Mouse (Mus musculus): ENCODE measurements around the gene Capn9. TPM values are rescaled to one million over a fixed set of nuclear protein-coding genes. Genes with fewer than 3 reads are reported as not detected.

Gene Capn9
- polyA plus RNA-seq (2014; fragmentation: Nextera tagmentation; extraction: Ambion mirVana) = not detected in 2 replicates

DNA sequence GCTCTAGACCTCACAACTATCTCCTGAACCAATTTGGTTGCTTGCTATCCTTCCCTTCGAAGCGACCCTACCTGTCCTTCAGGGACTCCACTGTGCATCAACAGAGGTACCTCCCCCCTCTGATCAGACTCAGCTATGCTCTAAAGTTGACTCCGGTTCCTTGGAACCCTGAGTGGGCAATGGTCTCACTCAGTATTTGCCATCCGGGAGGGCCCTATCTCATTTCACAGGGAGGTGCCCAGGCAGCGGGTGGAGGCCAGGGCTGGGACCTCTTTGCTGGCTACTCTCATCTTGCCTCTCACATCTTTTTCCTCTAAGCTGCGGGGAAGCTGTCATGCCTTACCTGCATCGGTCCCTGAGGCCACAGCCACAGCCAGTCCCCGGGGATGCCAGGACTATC, at the start of gene Capn9:
Gene Capn9, plus strand, starts transcription at position 301 of the 400 bp plus-strand sequence.
- DNase-seq (ENCODE audit: low spot score) (no peak), ATAC-seq (ENCODE audit: insufficient number of reproducible peaks, low FRiP score, low TSS enrichment, low read depth) (no peak)
- Histone ChIP-seq H3K9me3 (ENCODE audit: control insufficient read depth, low read length) (no peaks in the 10 kb centered on the region), H3K4me2 (ENCODE audit: low read depth, severe bottlenecking) (no peak within 1 kb of the TSS), H3K27me3 (ENCODE audit: control insufficient read depth, insufficient read depth, low read length) (no peaks in the 10 kb centered on the region), H3K27ac (replicated peaks; ENCODE audit: low read depth, low read length) (no peak within 1 kb of the TSS), H3K4me3 (ENCODE audit: low read depth, low read length) (no peak within 1 kb of the TSS), H3K4me1 (ENCODE audit: control insufficient read depth, insufficient read depth, low read length) (no peaks in the 10 kb centered on the region), H3K9ac (ENCODE audit: low read length) (no peak within 1 kb of the TSS), H3K36me3 (ENCODE audit: control insufficient read depth, insufficient read depth, low read length) (no peaks in the 10 kb centered on the region)
- 89% methylated on average over 8 of the region's 8 CpGs for WGBS

DNA sequence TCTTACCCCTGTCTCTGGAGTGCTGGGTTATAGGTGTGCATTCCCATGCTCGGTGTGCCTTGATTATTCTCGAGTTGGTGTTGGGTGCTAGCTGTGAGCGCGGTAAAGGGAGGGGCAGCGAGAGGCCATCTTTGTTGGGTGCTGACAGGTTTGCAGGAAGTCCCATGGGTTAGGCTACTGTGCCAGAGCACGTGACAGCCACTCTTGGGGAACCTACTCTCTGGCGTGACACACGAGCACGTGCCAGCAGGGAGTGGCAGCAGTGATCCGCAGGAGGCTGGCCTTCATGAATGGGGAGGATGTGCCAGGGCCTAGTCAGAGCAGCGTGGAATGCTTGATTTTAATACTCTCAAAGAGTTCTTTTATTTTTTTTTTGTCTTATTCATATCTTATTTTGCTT, 49.6 kb upstream of the Capn9 start:
- WGBS = 95% methylated on average over 11 of the region's 11 CpGs

DNA sequence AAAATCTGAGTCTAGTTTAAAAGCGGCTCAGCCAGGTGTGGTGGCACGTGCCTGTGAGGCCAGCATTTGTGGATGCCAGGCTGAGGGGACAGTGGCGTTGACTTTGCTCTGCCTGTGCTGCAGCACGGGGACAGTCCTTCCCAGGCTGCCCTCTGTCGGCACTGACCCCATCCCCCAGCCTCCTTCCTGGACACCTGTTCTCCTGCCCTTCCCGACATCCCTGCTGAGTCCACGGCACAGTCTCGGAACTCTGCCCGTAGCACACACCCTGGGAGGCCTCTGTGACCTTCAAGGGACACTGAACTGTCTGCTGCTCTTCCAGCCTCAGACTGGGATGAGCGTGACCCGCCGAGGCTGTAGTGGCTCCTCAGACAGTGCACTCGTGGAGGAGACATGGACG, 45.8 kb upstream of the Capn9 start:
- 89% methylated on average over 14 of the region's 14 CpGs for WGBS
- Histone ChIP-seq H3K9ac (ENCODE audit: low read length) (no peak overlapping the region), H3K4me1 (ENCODE audit: control insufficient read depth, insufficient read depth, low read length) (no peaks in the 10 kb centered on the region), H3K36me3 (ENCODE audit: control insufficient read depth, insufficient read depth, low read length) (peaks cover 7% of the 10 kb centered on the region; the same call in 1 of the 2 replicates), H3K27me3 (ENCODE audit: control insufficient read depth, insufficient read depth, low read length) (no peaks in the 10 kb centered on the region), H3K27ac (replicated peaks; ENCODE audit: low read depth, low read length) (no peak overlapping the region), H3K9me3 (ENCODE audit: control insufficient read depth, low read length) (no peaks in the 10 kb centered on the region), H3K4me2 (ENCODE audit: low read depth, severe bottlenecking) (no peak overlapping the region), H3K4me3 (ENCODE audit: low read depth, low read length) (no peak overlapping the region)
- DNase-seq (ENCODE audit: low spot score) = no peak
- no peak for ATAC-seq (ENCODE audit: insufficient number of reproducible peaks, low FRiP score, low TSS enrichment, low read depth)

More for the DNA sequence above, 49.6 kb upstream of the Capn9 start:
- Histone ChIP-seq H3K27ac (replicated peaks; ENCODE audit: low read depth, low read length) (no peak overlapping the region), H3K4me3 (ENCODE audit: low read depth, low read length) (no peak overlapping the region), H3K9me3 (ENCODE audit: control insufficient read depth, low read length) (no peaks in the 10 kb centered on the region), H3K9ac (ENCODE audit: low read length) (no peak overlapping the region), H3K27me3 (ENCODE audit: control insufficient read depth, insufficient read depth, low read length) (no peaks in the 10 kb centered on the region), H3K4me2 (ENCODE audit: low read depth, severe bottlenecking) (no peak overlapping the region), H3K36me3 (ENCODE audit: control insufficient read depth, insufficient read depth, low read length) (0 out of 2 replicates have a peak, but pooled peaks cover 2% of the 10 kb centered on the region), H3K4me1 (ENCODE audit: control insufficient read depth, insufficient read depth, low read length) (peaks cover 7% of the 10 kb centered on the region; the same call in 1 of the 2 replicates)
- DNase-seq (ENCODE audit: low spot score) (no peak), ATAC-seq (ENCODE audit: insufficient number of reproducible peaks, low FRiP score, low TSS enrichment, low read depth) (no peak)

DNA sequence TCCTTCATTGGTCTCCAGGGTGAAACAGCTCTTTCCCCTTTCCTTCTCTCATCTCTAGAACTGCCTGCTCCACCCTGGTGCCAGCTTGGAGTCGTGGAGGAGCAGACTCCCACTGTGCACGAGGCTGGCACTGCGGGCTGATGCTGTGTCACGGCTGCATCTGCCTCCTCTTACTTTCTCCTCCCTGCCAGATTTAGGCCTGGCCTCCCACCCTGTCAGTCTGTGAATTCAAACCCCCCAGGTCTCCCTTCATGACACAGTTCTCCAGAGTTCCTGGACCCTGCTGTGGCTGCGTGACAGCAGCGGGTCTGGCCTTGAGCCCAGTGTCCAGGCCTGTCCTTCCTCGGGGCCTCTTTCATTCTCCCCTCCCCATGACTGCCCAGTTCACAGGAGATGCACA, 45.4 kb upstream of the Capn9 start:
- Histone ChIP-seq H3K9ac (ENCODE audit: low read length) (no peak overlapping the region), H3K4me2 (ENCODE audit: low read depth, severe bottlenecking) (no peak overlapping the region), H3K27me3 (ENCODE audit: control insufficient read depth, insufficient read depth, low read length) (no peaks in the 10 kb centered on the region), H3K9me3 (ENCODE audit: control insufficient read depth, low read length) (no peaks in the 10 kb centered on the region), H3K36me3 (ENCODE audit: control insufficient read depth, insufficient read depth, low read length) (peaks cover 9% of the 10 kb centered on the region; the same call in 1 of the 2 replicates), H3K4me3 (ENCODE audit: low read depth, low read length) (no peak overlapping the region), H3K27ac (replicated peaks; ENCODE audit: low read depth, low read length) (no peak overlapping the region), H3K4me1 (ENCODE audit: control insufficient read depth, insufficient read depth, low read length) (no peaks in the 10 kb centered on the region)
- ATAC-seq (ENCODE audit: insufficient number of reproducible peaks, low FRiP score, low TSS enrichment, low read depth) (no peak), DNase-seq (ENCODE audit: low spot score) (no peak)
- 91% methylated on average over 7 of the region's 7 CpGs for WGBS

DNA sequence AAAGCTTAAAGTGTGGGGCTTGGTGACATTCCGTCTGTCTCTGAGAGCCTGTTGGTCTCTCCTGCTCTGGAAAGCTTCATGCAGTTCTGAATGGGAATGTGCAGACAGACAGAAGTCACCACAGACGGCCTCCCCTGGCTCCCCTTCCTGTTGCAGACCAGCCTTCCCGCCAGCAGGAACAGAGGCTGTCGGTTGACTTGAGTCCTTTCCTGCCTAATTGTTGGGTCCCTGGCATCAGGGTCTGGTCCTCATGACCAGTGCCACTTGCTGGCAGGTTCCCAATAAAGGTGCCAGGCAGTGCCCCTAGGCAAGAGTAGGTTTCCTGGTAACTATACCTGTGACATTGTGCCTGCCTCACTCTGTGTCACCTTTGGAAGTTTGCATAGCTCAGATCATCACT, 44.9 kb upstream of the Capn9 start:
- DNase-seq (ENCODE audit: low spot score) (no peak), ATAC-seq (ENCODE audit: insufficient number of reproducible peaks, low FRiP score, low TSS enrichment, low read depth) (no peak)
- H3K4me2 ChIP-seq (ENCODE audit: low read depth, severe bottlenecking) = no peak overlapping the region
- H3K27me3 ChIP-seq (ENCODE audit: control insufficient read depth, insufficient read depth, low read length) = no peaks in the 10 kb centered on the region
- H3K36me3 ChIP-seq (ENCODE audit: control insufficient read depth, insufficient read depth, low read length) = peaks cover 12% of the 10 kb centered on the region
- H3K4me3 ChIP-seq (ENCODE audit: low read depth, low read length) = no peak overlapping the region
- no peaks in the 10 kb centered on the region for H3K9me3 ChIP-seq (ENCODE audit: control insufficient read depth, low read length)
- 88% methylated on average over 4 of the region's 4 CpGs for WGBS
- no peak overlapping the region for H3K27ac ChIP-seq (replicated peaks; ENCODE audit: low read depth, low read length)
- no peak overlapping the region for H3K9ac ChIP-seq (ENCODE audit: low read length)
- no peaks in the 10 kb centered on the region for H3K4me1 ChIP-seq (ENCODE audit: control insufficient read depth, insufficient read depth, low read length)

DNA sequence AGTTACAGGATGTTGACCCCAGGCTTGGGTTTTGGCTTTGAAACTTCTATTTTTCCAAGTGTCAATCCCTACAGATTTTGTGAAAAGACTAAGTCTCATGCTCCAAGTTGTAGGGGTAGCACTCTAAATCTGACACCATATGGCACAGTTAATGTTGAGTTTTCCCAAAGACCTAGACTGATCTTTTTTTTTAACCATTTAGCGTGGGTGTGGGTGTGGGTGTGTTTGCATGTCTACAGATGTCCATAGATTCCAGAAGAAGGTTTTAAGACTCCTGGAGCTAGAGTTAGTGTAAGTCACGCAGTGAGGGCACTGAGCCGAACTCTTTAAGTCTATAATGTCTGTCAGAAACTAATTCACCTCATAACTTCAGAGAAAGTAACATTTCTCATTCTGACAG, 43.3 kb upstream of the Capn9 start:
- ATAC-seq (ENCODE audit: insufficient number of reproducible peaks, low FRiP score, low TSS enrichment, low read depth) (no peak), DNase-seq (ENCODE audit: low spot score) (no peak)
- H3K9ac ChIP-seq (ENCODE audit: low read length) = no peak overlapping the region
- H3K9me3 ChIP-seq (ENCODE audit: control insufficient read depth, low read length) = no peaks in the 10 kb centered on the region
- no peaks in the 10 kb centered on the region for H3K27me3 ChIP-seq (ENCODE audit: control insufficient read depth, insufficient read depth, low read length)
- H3K4me2 ChIP-seq (ENCODE audit: low read depth, severe bottlenecking) = no peak overlapping the region
- peaks cover 10% of the 10 kb centered on the region for H3K36me3 ChIP-seq (ENCODE audit: control insufficient read depth, insufficient read depth, low read length)
- WGBS = 93% methylated on average over 3 of the region's 3 CpGs
- no peak overlapping the region for H3K4me3 ChIP-seq (ENCODE audit: low read depth, low read length)
- H3K4me1 ChIP-seq (ENCODE audit: control insufficient read depth, insufficient read depth, low read length) = no peaks in the 10 kb centered on the region
- no peak overlapping the region for H3K27ac ChIP-seq (replicated peaks; ENCODE audit: low read depth, low read length)

DNA sequence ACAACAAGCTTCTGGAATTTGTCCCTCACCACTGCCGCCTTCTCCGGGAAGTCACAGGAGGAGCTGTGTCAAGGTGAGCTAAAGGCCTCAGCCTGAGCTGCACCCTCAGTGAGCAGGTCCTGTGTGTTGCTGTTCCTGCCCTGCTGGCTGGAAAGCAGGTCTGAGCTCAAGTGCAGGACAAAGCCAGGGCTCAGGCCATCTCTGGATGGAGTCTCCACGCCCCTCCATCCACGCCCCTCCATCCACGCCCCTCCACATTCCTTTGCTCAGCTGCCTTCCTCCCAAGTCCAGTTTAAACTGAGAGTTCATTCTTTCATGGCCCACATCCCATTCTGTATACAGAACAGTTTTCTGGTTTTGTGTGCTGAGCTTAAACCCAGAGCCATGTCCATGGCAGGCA, 40.5 kb upstream of the Capn9 start:
- Histone ChIP-seq H3K4me1 (ENCODE audit: control insufficient read depth, insufficient read depth, low read length) (no peaks in the 10 kb centered on the region), H3K27ac (replicated peaks; ENCODE audit: low read depth, low read length) (no peak overlapping the region), H3K9me3 (ENCODE audit: control insufficient read depth, low read length) (no peaks in the 10 kb centered on the region), H3K36me3 (ENCODE audit: control insufficient read depth, insufficient read depth, low read length) (peaks cover 13% of the 10 kb centered on the region), H3K27me3 (ENCODE audit: control insufficient read depth, insufficient read depth, low read length) (no peaks in the 10 kb centered on the region), H3K9ac (ENCODE audit: low read length) (no peak overlapping the region), H3K4me2 (ENCODE audit: low read depth, severe bottlenecking) (no peak overlapping the region), H3K4me3 (ENCODE audit: low read depth, low read length) (no peak overlapping the region)
- DNase-seq (ENCODE audit: low spot score) = no peak
- 87% methylated on average over 5 of the region's 5 CpGs for WGBS
- no peak for ATAC-seq (ENCODE audit: insufficient number of reproducible peaks, low FRiP score, low TSS enrichment, low read depth)

GRCm38 (mm10) chr8:124540906-124541305, 35.0 kb upstream of the Capn9 start:
- peaks cover 6% of the 10 kb centered on the region for H3K36me3 ChIP-seq (ENCODE audit: control insufficient read depth, insufficient read depth, low read length)
- H3K27me3 ChIP-seq (ENCODE audit: control insufficient read depth, insufficient read depth, low read length) = no peaks in the 10 kb centered on the region
- ATAC-seq (ENCODE audit: insufficient number of reproducible peaks, low FRiP score, low TSS enrichment, low read depth) (no peak), DNase-seq (ENCODE audit: low spot score) (no peak)
- WGBS = 93% methylated on average over 12 of the region's 12 CpGs
- H3K9me3 ChIP-seq (ENCODE audit: control insufficient read depth, low read length) = no peaks in the 10 kb centered on the region
- H3K27ac ChIP-seq (replicated peaks; ENCODE audit: low read depth, low read length) = no peak overlapping the region
- H3K4me2 ChIP-seq (ENCODE audit: low read depth, severe bottlenecking) = no peak overlapping the region
- no peaks in the 10 kb centered on the region for H3K4me1 ChIP-seq (ENCODE audit: control insufficient read depth, insufficient read depth, low read length)
- H3K4me3 ChIP-seq (ENCODE audit: low read depth, low read length) = no peak overlapping the region
- no peak overlapping the region for H3K9ac ChIP-seq (ENCODE audit: low read length)

- Histone ChIP-seq H3K27me3 (ENCODE audit: control insufficient read depth, insufficient read depth, low read length) (no peaks in the 10 kb centered on the region), H3K27ac (replicated peaks; ENCODE audit: low read depth, low read length) (no peak overlapping the region), H3K9me3 (ENCODE audit: control insufficient read depth, low read length) (no peaks in the 10 kb centered on the region), H3K9ac (ENCODE audit: low read length) (no peak overlapping the region), H3K4me3 (ENCODE audit: low read depth, low read length) (no peak overlapping the region), H3K36me3 (ENCODE audit: control insufficient read depth, insufficient read depth, low read length) (peaks cover 10% of the 10 kb centered on the region), H3K4me1 (ENCODE audit: control insufficient read depth, insufficient read depth, low read length) (no peaks in the 10 kb centered on the region), H3K4me2 (ENCODE audit: low read depth, severe bottlenecking) (no peak overlapping the region)
- no peak for DNase-seq (ENCODE audit: low spot score)
- no peak for ATAC-seq (ENCODE audit: insufficient number of reproducible peaks, low FRiP score, low TSS enrichment, low read depth)
- 88% methylated on average over 4 of the region's 4 CpGs for WGBS
Observed at GRCm38 (mm10) chr8:124542001-124542400, 33.9 kb upstream of the Capn9 start.

All from limb, embryonic 11.5 days (tissue).